Mouse (Mus musculus): ENCODE data around the gene Ccdc153.

DNA sequence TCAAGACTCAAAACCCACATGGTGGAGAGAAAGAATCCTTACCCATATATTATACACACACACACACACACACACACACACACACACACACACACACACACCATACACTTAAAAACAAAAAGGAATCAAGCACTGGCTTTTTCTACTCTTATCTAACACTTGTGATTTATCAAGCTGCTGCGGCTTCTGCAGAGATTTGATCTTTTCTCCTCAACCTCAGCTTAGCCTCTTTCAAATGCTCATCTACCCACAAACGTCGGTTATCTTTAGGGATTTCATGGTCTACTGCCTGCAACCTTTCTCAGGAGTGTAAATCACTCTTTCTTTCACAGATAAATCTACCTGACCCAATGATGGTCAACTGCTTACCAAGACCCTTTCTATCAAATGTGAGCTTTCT lies 40.0 kb upstream of the Ccdc153 start:
- no peak for TF ChIP-seq POLR2A (IDR thresholded peaks at IDR 0.05; ENCODE audit: extremely low read depth, insufficient read depth, low read length)
- no peak for TF ChIP-seq CTCF (IDR thresholded peaks at IDR 0.05; ENCODE audit: extremely low read depth, insufficient read depth, low read length)

All from cortical plate, adult 2 months (tissue).